Mouse (Mus musculus): Measurements from ENCODE around the gene Ndst2. TPM values are rescaled to one million over a fixed set of nuclear protein-coding genes. Genes with fewer than 3 reads are reported as not detected.

Ndst2 gene
- total RNA-seq (2012; rRNA removed) = 12.1 and 19.1 TPM in 2 replicates

- peak; percentile 34 for DNase-seq (ENCODE audit: low read depth, low spot score)
- TF ChIP-seq HCFC1 (IDR thresholded peaks at IDR 0.05; ENCODE audit: borderline replicate concordance, insufficient read depth, low read length) = no peak
- TF ChIP-seq ZC3H11A (IDR thresholded peaks at IDR 0.05; ENCODE audit: borderline replicate concordance, low read depth, low read length) = no peak
- no peak for TF ChIP-seq ZNF384 (IDR thresholded peaks at IDR 0.05; ENCODE audit: low read depth, low read length)
- in situ Hi-C loops (cut with MboI; ENCODE audit: low sequenced_read_pairs in 2 of 2, unreplicated experiment in 2 of 2) = no loop called here
- H3K4me3 ChIP-seq (ENCODE audit: insufficient read depth in 1 of 2, low read depth in 1 of 2, low read length in 2 of 2, poor library complexity in 1 of 2, severe bottlenecking in 1 of 2) = peak within 1 kb of the TSS; percentile 73 to 88
- H3K36me3 ChIP-seq (ENCODE audit: control insufficient read depth, insufficient read depth, low read length, poor library complexity, severe bottlenecking) = peaks cover 16% of the 10 kb centered on the region
- peaks cover 0 to 11% of the 10 kb centered on the region in 2 experiments; a peak in 2 of 4 replicates for H3K4me1 ChIP-seq (ENCODE audit: control insufficient read depth in 2 of 2, insufficient read depth in 2 of 2, low read length in 2 of 2, poor library complexity in 1 of 2)
- no peak within 1 kb of the TSS for H3K27ac ChIP-seq (ENCODE audit: insufficient read depth, low read depth, low read length, poor library complexity, severe bottlenecking)
- peak within 1 kb of the TSS; percentile 83 for H3K9ac ChIP-seq (ENCODE audit: insufficient read depth, low read depth, low read length, poor library complexity, severe bottlenecking)
- H3K9me3 ChIP-seq (ENCODE audit: control insufficient read depth, insufficient read depth, low read depth, low read length) = no peaks in the 10 kb centered on the region
Measured at GRCm38 (mm10) chr14:20733952-20734774, at the start of gene Ndst2. Ndst2 (minus strand) TSS chr14:20734562.

- Histone ChIP-seq H3K4me1 (ENCODE audit: control insufficient read depth in 2 of 2, insufficient read depth in 2 of 2, low read length in 2 of 2, poor library complexity in 1 of 2) (peaks cover 5 to 6% of the 10 kb centered on the region in 2 experiments; a peak in 3 of 4 replicates), H3K36me3 (ENCODE audit: control insufficient read depth, insufficient read depth, low read length, poor library complexity, severe bottlenecking) (peaks cover 21% of the 10 kb centered on the region), H3K27ac (ENCODE audit: insufficient read depth, low read depth, low read length, poor library complexity, severe bottlenecking) (no peak overlapping the region), H3K9me3 (ENCODE audit: control insufficient read depth, insufficient read depth, low read depth, low read length) (no peaks in the 10 kb centered on the region), H3K4me3 (ENCODE audit: insufficient read depth in 1 of 2, low read depth in 1 of 2, low read length in 2 of 2, poor library complexity in 1 of 2, severe bottlenecking in 1 of 2) (no peak overlapping the region), H3K9ac (ENCODE audit: insufficient read depth, low read depth, low read length, poor library complexity, severe bottlenecking) (no peak overlapping the region)
- no peak for DNase-seq (ENCODE audit: low read depth, low spot score)
- in situ Hi-C loops (cut with MboI; ENCODE audit: low sequenced_read_pairs in 2 of 2, unreplicated experiment in 2 of 2) = no loop called here
- no peak for TF ChIP-seq ZNF384 (IDR thresholded peaks at IDR 0.05; ENCODE audit: low read depth, low read length)
- TF ChIP-seq ZC3H11A (IDR thresholded peaks at IDR 0.05; ENCODE audit: borderline replicate concordance, low read depth, low read length) = no peak
- no peak for TF ChIP-seq HCFC1 (IDR thresholded peaks at IDR 0.05; ENCODE audit: borderline replicate concordance, insufficient read depth, low read length)
- no peak for TF ChIP-seq CHD2 (IDR thresholded peaks at IDR 0.05; ENCODE audit: low read depth, low read length)
- TF ChIP-seq MAFK (IDR thresholded peaks at IDR 0.05; ENCODE audit: insufficient read depth, low read depth, low read length) = no peak
Measured at GRCm38 (mm10) chr14:20783526-20783925, 49.2 kb upstream of the Ndst2 start.

DNA sequence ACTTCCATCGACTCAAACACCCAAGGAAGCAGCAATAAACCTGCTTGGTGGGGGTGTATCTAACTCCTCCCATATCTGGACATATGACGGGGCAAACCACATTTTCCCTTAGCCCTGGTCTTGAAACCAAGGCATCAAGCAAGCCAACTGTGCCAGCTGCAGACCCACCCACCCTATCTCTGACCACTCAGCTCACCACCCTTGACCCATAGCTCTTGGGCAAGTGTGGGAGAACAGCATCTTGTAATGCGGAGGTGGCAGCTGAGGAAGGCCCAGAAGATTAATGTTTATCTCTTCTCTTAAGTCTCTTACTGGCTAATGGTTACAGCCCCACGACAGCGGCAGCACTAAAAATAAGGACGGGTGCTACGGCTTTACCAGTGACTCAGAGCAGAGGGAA is 48.5 kb upstream of the Ndst2 start:
- in situ Hi-C loops (cut with MboI; ENCODE audit: low sequenced_read_pairs in 2 of 2, unreplicated experiment in 2 of 2) = no loop called here
- Histone ChIP-seq H3K9me3 (ENCODE audit: control insufficient read depth, insufficient read depth, low read depth, low read length) (no peaks in the 10 kb centered on the region), H3K27ac (ENCODE audit: insufficient read depth, low read depth, low read length, poor library complexity, severe bottlenecking) (no peak overlapping the region), H3K36me3 (ENCODE audit: control insufficient read depth, insufficient read depth, low read length, poor library complexity, severe bottlenecking) (peaks cover 24% of the 10 kb centered on the region), H3K4me1 (ENCODE audit: control insufficient read depth in 2 of 2, insufficient read depth in 2 of 2, low read length in 2 of 2, poor library complexity in 1 of 2) (peaks cover 5 to 6% of the 10 kb centered on the region in 2 experiments; a peak in 3 of 4 replicates), H3K9ac (ENCODE audit: insufficient read depth, low read depth, low read length, poor library complexity, severe bottlenecking) (no peak overlapping the region), H3K4me3 (ENCODE audit: insufficient read depth in 1 of 2, low read depth in 1 of 2, low read length in 2 of 2, poor library complexity in 1 of 2, severe bottlenecking in 1 of 2) (no peak overlapping the region)
- TF ChIP-seq ZNF384 (IDR thresholded peaks at IDR 0.05; ENCODE audit: low read depth, low read length) (no peak), MAFK (IDR thresholded peaks at IDR 0.05; ENCODE audit: insufficient read depth, low read depth, low read length) (no peak), HCFC1 (IDR thresholded peaks at IDR 0.05; ENCODE audit: borderline replicate concordance, insufficient read depth, low read length) (no peak), ZC3H11A (IDR thresholded peaks at IDR 0.05; ENCODE audit: borderline replicate concordance, low read depth, low read length) (no peak), CHD2 (IDR thresholded peaks at IDR 0.05; ENCODE audit: low read depth, low read length) (no peak)
- DNase-seq (ENCODE audit: low read depth, low spot score) = no peak

GRCm38 (mm10) chr14:20780217-20780616 is 45.9 kb upstream of the Ndst2 start:
- in situ Hi-C loops (cut with MboI; ENCODE audit: low sequenced_read_pairs in 2 of 2, unreplicated experiment in 2 of 2) = no loop called here

More at GRCm38 (mm10) chr14:20780217-20780616, 45.9 kb upstream of the Ndst2 start:
- H3K4me3 ChIP-seq (ENCODE audit: insufficient read depth in 1 of 2, low read depth in 1 of 2, low read length in 2 of 2, poor library complexity in 1 of 2, severe bottlenecking in 1 of 2) = no peak overlapping the region
- no peak overlapping the region for H3K27ac ChIP-seq (ENCODE audit: insufficient read depth, low read depth, low read length, poor library complexity, severe bottlenecking)
- H3K9me3 ChIP-seq (ENCODE audit: control insufficient read depth, insufficient read depth, low read depth, low read length) = no peaks in the 10 kb centered on the region
- DNase-seq (ENCODE audit: low read depth, low spot score) = no peak
- H3K36me3 ChIP-seq (ENCODE audit: control insufficient read depth, insufficient read depth, low read length, poor library complexity, severe bottlenecking) = peaks cover 24% of the 10 kb centered on the region
- H3K9ac ChIP-seq (ENCODE audit: insufficient read depth, low read depth, low read length, poor library complexity, severe bottlenecking) = no peak overlapping the region
- H3K4me1 ChIP-seq (ENCODE audit: control insufficient read depth in 2 of 2, insufficient read depth in 2 of 2, low read length in 2 of 2, poor library complexity in 1 of 2) = peaks cover 0 to 5% of the 10 kb centered on the region in 2 experiments; a peak in 2 of 4 replicates
- TF ChIP-seq CHD2 (IDR thresholded peaks at IDR 0.05; ENCODE audit: low read depth, low read length) (no peak), ZNF384 (IDR thresholded peaks at IDR 0.05; ENCODE audit: low read depth, low read length) (no peak)
